Mouse (Mus musculus) stomach, postnatal 0 days (tissue): Measurements from ENCODE around the gene Foxred2. TPM values are rescaled to one million over a fixed set of nuclear protein-coding genes. Genes with fewer than 3 reads are reported as not detected.

Source experiments
- ATAC-seq: fragments of 200-750 bp; cut with Nextera tagmentation; 2 replicates; pipeline ENCODE4 v1.8.0; 2017; ENCODE audit not compliant: low FRiP score, low TSS enrichment
- DNase-seq: peaks from one replicate; pipeline ENCODE4 v3.0.0-alpha.2; 2016; ENCODE audit warnings: low spot score
- H3K27ac ChIP-seq: fragments of 300-500 bp; sonication (generic); replicated peaks from 2 replicates; pipeline ENCODE4 v1.5.1; 2014; ENCODE audit warnings: mild to moderate bottlenecking, control low read depth
- H3K27me3 ChIP-seq: fragments of 300-500 bp; sonication (generic); 2 replicates; pipeline ENCODE4 v1.6.1; 2014; ENCODE audit warnings: low read length; ENCODE audit not compliant: control insufficient read depth, insufficient read depth
- H3K36me3 ChIP-seq: fragments of 300-500 bp; sonication (generic); 2 replicates; pipeline ENCODE4 v1.6.1; 2014; ENCODE audit warnings: low read length, mixed read lengths; ENCODE audit not compliant: control insufficient read depth, insufficient read depth
- H3K4me1 ChIP-seq: fragments of 300-500 bp; sonication (generic); replicated peaks from 2 replicates; pipeline ENCODE4 v1.6.1; 2014; ENCODE audit warnings: antibody characterized with exemption; ENCODE audit not compliant: control insufficient read depth, insufficient read depth
- H3K4me2 ChIP-seq: fragments of 300-500 bp; sonication (generic); replicated peaks from 2 replicates; pipeline ENCODE4 v1.6.1; 2014; ENCODE audit warnings: low read depth, mild to moderate bottlenecking, control low read depth, moderate library complexity
- H3K4me3 ChIP-seq: fragments of 300-500 bp; sonication (generic); 2 replicates; pipeline ENCODE4 v1.5.1; 2014; ENCODE audit warnings: low read depth, low read length, control low read depth
- H3K9ac ChIP-seq: fragments of 300-500 bp; sonication (generic); 2 replicates; pipeline ENCODE4 v1.6.1; 2014; ENCODE audit warnings: mild to moderate bottlenecking, low read length, control low read depth, mixed read lengths
- H3K9me3 ChIP-seq: fragments of 300-500 bp; sonication (generic); 2 replicates; pipeline ENCODE4 v1.6.1; 2016; ENCODE audit warnings: low read length; ENCODE audit not compliant: control insufficient read depth
- CTCF ChIP-seq: IDR thresholded peaks from 2 replicates; pipeline ENCODE4 v1.5.1; 2016; ENCODE audit warnings: antibody characterized with exemption, low read depth, mild to moderate bottlenecking, moderate library complexity
- EP300 ChIP-seq: optimal IDR thresholded peaks from 2 replicates; pipeline ENCODE3; 2016; ENCODE audit warnings: antibody characterized with exemption
- WGBS: fragments of 180-500 bp; shearing (Covaris S2); extraction: QIAGEN DNeasy Blood & Tissue Kit; methylation state at CpG from one replicate; pipeline ENCODE4 v1.1.7; 2014; 5-methylcytosine and 5-hydroxymethylcytosine counted together
- polyA plus RNA-seq: library from polyadenylated mRNA; unstranded; fragments of >200 nt; fragmentation: Nextera tagmentation; extraction: Ambion mirVana; gene quantifications from 2 replicates; pipeline ENCODE4 v1.2.1, GENCODE M21; 2015

Gene Foxred2
- polyA plus RNA-seq, 1 experiment from 2014 or later, result 0.62 TPM

- TF ChIP-seq CTCF (no peak), EP300 (no peak)
- Histone ChIP-seq H3K9ac (peak overlapping the region; percentile 97), H3K27ac (peak overlapping the region; percentile 99), H3K4me2 (peak overlapping the region; percentile 75), H3K36me3 (peaks cover 27% of the 10 kb centered on the region), H3K9me3 (no peaks in the 10 kb centered on the region), H3K4me1 (peaks cover 6% of the 10 kb centered on the region), H3K27me3 (no peaks in the 10 kb centered on the region), H3K4me3 (peak overlapping the region; percentile 94)
- ATAC-seq (no peak; the same call in 1 of the 2 replicates), DNase-seq (no peak)
- WGBS, result under 1% methylated on average over 15 of the region's 15 CpGs
Observed at GRCm38 (mm10) chr15:77969940-77970469, 13.5 kb upstream of the Foxred2 start.

- H3K9ac ChIP-seq, result no peak overlapping the region
- WGBS, result 72% methylated on average over 9 of the region's 9 CpGs
Observed at GRCm38 (mm10) chr15:77965117-77965528, 8.6 kb upstream of the Foxred2 start.

GRCm38 (mm10) chr15:77962447-77962846 is 5.9 kb upstream of the Foxred2 start:
- ATAC-seq (no peak), DNase-seq (no peak)
- Histone ChIP-seq H3K27me3 (no peaks in the 10 kb centered on the region), H3K9me3 (no peaks in the 10 kb centered on the region), H3K4me2 (no peak overlapping the region), H3K4me1 (no peaks in the 10 kb centered on the region), H3K4me3 (no peak overlapping the region), H3K27ac (no peak overlapping the region), H3K36me3 (peaks cover 71% of the 10 kb centered on the region), H3K9ac (no peak overlapping the region)
- 96% methylated on average over 5 of the region's 5 CpGs for WGBS
- no peak for TF ChIP-seq CTCF
- no peak for TF ChIP-seq EP300

More at GRCm38 (mm10) chr15:77965117-77965528, 8.6 kb upstream of the Foxred2 start:
- ATAC-seq (no peak), DNase-seq (no peak)
- Histone ChIP-seq H3K4me2 (no peak overlapping the region), H3K4me1 (peaks cover 4% of the 10 kb centered on the region), H3K36me3 (peaks cover 64% of the 10 kb centered on the region), H3K9me3 (no peaks in the 10 kb centered on the region), H3K27me3 (no peaks in the 10 kb centered on the region), H3K4me3 (no peak overlapping the region), H3K27ac (no peak overlapping the region)
- TF ChIP-seq CTCF (peak; percentile 13), EP300 (no peak)

GRCm38 (mm10) chr15:77960693-77961092 is 4.2 kb upstream of the Foxred2 start:
- H3K4me1 ChIP-seq, result peaks cover 7% of the 10 kb centered on the region
- no peaks in the 10 kb centered on the region for H3K9me3 ChIP-seq
- TF ChIP-seq CTCF, result no peak
- TF ChIP-seq EP300, result no peak
- 89% methylated on average over 6 of the region's 6 CpGs for WGBS
- H3K4me3 ChIP-seq, result no peak overlapping the region
- H3K36me3 ChIP-seq, result peaks cover 59% of the 10 kb centered on the region
- DNase-seq, result no peak
- H3K27me3 ChIP-seq, result no peaks in the 10 kb centered on the region
- H3K27ac ChIP-seq, result no peak overlapping the region
- no peak overlapping the region for H3K4me2 ChIP-seq
- no peak overlapping the region for H3K9ac ChIP-seq
- ATAC-seq, result no peak

DNA sequence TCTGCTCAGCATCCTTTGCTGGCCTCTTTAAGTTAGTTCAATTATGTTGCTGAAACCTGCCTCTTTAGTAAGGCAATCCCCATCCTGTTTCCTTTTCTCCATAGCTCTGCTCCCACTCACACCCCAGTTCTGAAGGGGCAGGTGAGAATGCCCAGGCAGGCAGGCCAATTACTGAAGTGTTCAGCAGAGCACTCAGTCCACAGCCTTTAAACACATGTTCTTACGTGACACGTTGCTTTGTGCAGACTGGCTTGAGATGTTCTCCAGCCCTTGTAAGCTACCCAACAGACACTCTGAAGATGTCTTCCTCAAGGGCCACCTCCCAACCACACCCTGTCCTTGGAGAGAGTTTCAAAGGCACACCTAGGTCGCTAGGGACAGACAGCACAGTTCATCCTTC is 1.5 kb upstream of the Foxred2 start:
- H3K4me3 ChIP-seq, result no peak overlapping the region
- TF ChIP-seq CTCF (no peak), EP300 (no peak)
- H3K9me3 ChIP-seq, result no peaks in the 10 kb centered on the region
- peaks cover 37% of the 10 kb centered on the region for H3K36me3 ChIP-seq
- H3K27me3 ChIP-seq, result no peaks in the 10 kb centered on the region
- no peak for DNase-seq
- H3K4me1 ChIP-seq, result peaks cover 7% of the 10 kb centered on the region
- no peak overlapping the region for H3K4me2 ChIP-seq
- WGBS, result 54% methylated on average over 3 of the region's 3 CpGs
- no peak overlapping the region for H3K9ac ChIP-seq
- no peak overlapping the region for H3K27ac ChIP-seq
- no peak for ATAC-seq

DNA sequence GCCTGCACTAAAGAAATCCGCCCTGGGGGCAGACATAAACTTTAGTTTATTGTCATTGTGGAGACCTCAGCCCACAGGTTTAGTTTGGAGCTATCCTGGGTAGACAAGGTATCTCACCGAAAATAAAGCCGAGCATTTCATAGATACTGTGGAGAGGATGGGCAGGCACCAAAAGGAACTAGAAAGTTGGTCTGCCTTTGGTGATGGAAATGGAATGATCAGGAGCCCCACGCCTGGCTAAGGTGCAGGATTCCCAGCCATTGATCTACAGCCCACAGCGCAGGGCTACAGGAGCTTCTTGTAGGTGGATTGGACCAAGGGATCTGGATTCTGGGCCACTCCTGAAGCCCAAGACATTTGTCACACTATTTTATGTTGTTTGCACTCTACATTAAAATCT is 1.1 kb upstream of the Foxred2 start:
- H3K4me3 ChIP-seq, result no peak overlapping the region
- H3K27ac ChIP-seq, result no peak overlapping the region
- H3K27me3 ChIP-seq, result no peaks in the 10 kb centered on the region
- peaks cover 37% of the 10 kb centered on the region for H3K36me3 ChIP-seq
- no peak for TF ChIP-seq CTCF
- TF ChIP-seq EP300, result no peak
- no peak overlapping the region for H3K4me2 ChIP-seq
- 50% methylated on average over 5 of the region's 5 CpGs for WGBS
- DNase-seq (no peak), ATAC-seq (no peak)
- peaks cover 7% of the 10 kb centered on the region for H3K4me1 ChIP-seq
- no peaks in the 10 kb centered on the region for H3K9me3 ChIP-seq
- no peak overlapping the region for H3K9ac ChIP-seq
